Mouse (Mus musculus) kidney, adult 2 months (tissue): Measurements from ENCODE around the gene AW549877.

Source experiments
- CTCF ChIP-seq: fragments of 200-500 bp; conservative IDR thresholded peaks from 2 replicates; pipeline ENCODE4 v1.5.1; 2011; ENCODE audit warnings: low read depth, mild to moderate bottlenecking, control low read depth, low read length, moderate library complexity, mixed read lengths; ENCODE audit not compliant: insufficient read depth, insufficient read length
- POLR2A ChIP-seq: fragments of 200-500 bp; IDR thresholded peaks from one replicate; pipeline ENCODE4 v1.6.1; 2011; ENCODE audit warnings: low read depth, low read length, control low read depth

GRCm38 (mm10) chr15:3973300-3973699 lies 22.2 kb downstream of the AW549877 start:
- TF ChIP-seq CTCF (no peak), POLR2A (no peak)
